Mouse (Mus musculus): ENCODE data around the gene Gm17124.
"Not testable (repeated sequence)": the region's sequence is repeated elsewhere in the genome, so short reads cannot be mapped to it uniquely, and the experiment has no call there.

Gm17124 gene

DNA sequence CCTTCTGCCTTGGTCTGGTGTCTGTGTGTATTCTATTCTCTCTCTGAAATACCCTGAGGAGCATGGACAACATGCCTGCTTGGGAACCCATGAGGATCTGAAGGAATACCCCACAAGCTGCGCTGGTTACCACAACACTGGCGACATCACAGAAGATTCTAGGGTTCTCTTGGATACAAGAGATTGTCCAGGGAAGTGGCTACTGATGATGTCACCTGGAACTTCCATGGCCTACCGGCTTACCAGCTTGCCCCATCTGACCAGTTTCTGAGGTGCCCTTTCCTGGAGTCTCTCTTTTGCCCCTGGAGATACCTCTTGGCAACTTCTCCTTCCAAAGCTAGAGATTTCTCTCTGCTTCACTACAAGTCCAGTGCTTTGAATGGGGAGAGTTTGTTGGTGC lies at the start of gene Gm17124:
Gene Gm17124 (minus strand): TSS at position 101 of the 400 bp plus-strand sequence.
- DNase-seq (ENCODE audit: low read depth, low spot score): not testable (repeated sequence)

DNA sequence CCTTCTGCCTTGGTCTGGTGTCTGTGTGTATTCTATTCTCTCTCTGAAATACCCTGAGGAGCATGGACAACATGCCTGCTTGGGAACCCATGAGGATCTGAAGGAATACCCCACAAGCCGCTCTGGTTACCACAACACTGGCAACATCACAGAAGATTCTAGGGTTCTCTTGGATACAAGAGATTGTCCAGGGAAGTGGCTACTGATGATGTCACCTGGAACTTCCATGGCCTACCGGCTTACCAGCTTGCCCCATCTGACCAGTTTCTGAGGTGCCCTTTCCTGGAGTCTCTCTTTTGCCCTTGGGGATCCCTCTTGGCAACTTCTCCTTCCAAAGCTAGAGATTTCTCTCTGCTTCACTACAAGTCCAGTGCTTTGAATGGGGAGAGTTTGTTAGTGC lies 42.1 kb upstream of the Gm17124 start, which contains the start of gene Gm3633:
Gene Gm3633 (minus strand): TSS at position 101 of the 400 bp plus-strand sequence.
- DNase-seq (ENCODE audit: low read depth, low spot score): not testable (repeated sequence)
